Mouse (Mus musculus) MEL (cell line): ENCODE results near the gene Khdrbs1. TPM values are rescaled to one million over a fixed set of nuclear protein-coding genes. Genes with fewer than 3 reads are reported as not detected.

Experiments
- DNase-seq: peaks from one replicate; pipeline ENCODE4 v3.0.0; 2011; ENCODE audit warnings: low read depth, low spot score
- H3K27ac ChIP-seq: 2 replicates; pipeline ENCODE4 v1.5.1; 2012; ENCODE audit warnings: low read depth, mild to moderate bottlenecking, control low read depth, low read length, moderate library complexity; ENCODE audit not compliant: control insufficient read depth
- H3K27me3 ChIP-seq, 2 experiments: fragments of 150-350 bp in 1 of 2; sonication (generic) in 1 of 2; 2 replicates each; pipeline ENCODE4 v1.6.1; 2012; ENCODE audit warnings: low read length in 2 of 2, mild to moderate bottlenecking in 2 of 2, improper control_type of control experiment in 1 of 2, moderate library complexity in 1 of 2; ENCODE audit not compliant: insufficient read depth in 2 of 2, control insufficient read depth in 1 of 2
- H3K36me3 ChIP-seq, 2 experiments: 2 replicates each; pipeline ENCODE4 v1.6.1; 2012 to 2014; ENCODE audit warnings: low read length in 2 of 2, improper control_type of control experiment in 1 of 2, inconsistent platforms in 1 of 2, mild to moderate bottlenecking in 1 of 2; ENCODE audit not compliant: insufficient read depth in 2 of 2, control insufficient read depth in 1 of 2
- H3K4me1 ChIP-seq, 2 experiments: fragments of 150-350 bp in 1 of 2; sonication (generic) in 1 of 2; 2 replicates each; pipeline ENCODE4 v1.6.1; 2012; ENCODE audit warnings: low read length in 2 of 2, improper control_type of control experiment in 1 of 2, mild to moderate bottlenecking in 1 of 2; ENCODE audit not compliant: insufficient read depth in 2 of 2, control insufficient read depth in 1 of 2
- H3K4me3 ChIP-seq, 2 experiments: fragments of 150-350 bp in 1 of 2; sonication (generic) in 1 of 2; 2 replicates each; pipeline ENCODE4 v1.5.1; 2012; ENCODE audit warnings: low read depth in 2 of 2, low read length in 2 of 2, mild to moderate bottlenecking in 2 of 2, moderate library complexity in 2 of 2, control low read depth in 1 of 2, improper control_type of control experiment in 1 of 2; ENCODE audit not compliant: control insufficient read depth in 1 of 2, insufficient read depth in 1 of 2
- H3K79me2 ChIP-seq: 2 replicates; pipeline ENCODE4 v1.6.1; 2012; ENCODE audit warnings: mild to moderate bottlenecking, low read length, moderate library complexity; ENCODE audit not compliant: control insufficient read depth, poor library complexity, insufficient read depth
- H3K9ac ChIP-seq: 2 replicates; pipeline ENCODE4 v1.6.1; 2012; ENCODE audit warnings: low read depth, mild to moderate bottlenecking, control low read depth, low read length, moderate library complexity; ENCODE audit not compliant: control insufficient read depth, poor library complexity, severe bottlenecking
- H3K9me3 ChIP-seq: fragments of 150-350 bp; sonication (generic); replicated peaks from 2 replicates; pipeline ENCODE4 v1.6.1; 2012; ENCODE audit warnings: mild to moderate bottlenecking, low read length, improper control_type of control experiment, moderate library complexity; ENCODE audit not compliant: insufficient read depth
- BHLHE40 ChIP-seq: IDR thresholded peaks from 2 replicates; pipeline ENCODE4 v1.6.1; 2012; ENCODE audit warnings: low read depth, mild to moderate bottlenecking, inconsistent platforms, low read length, improper control_type of control experiment, borderline replicate concordance
- CHD1 ChIP-seq: IDR thresholded peaks from 2 replicates; pipeline ENCODE4 v1.6.1; 2012; ENCODE audit warnings: low read depth, mild to moderate bottlenecking, inconsistent platforms, low read length, improper control_type of control experiment
- EP300 ChIP-seq, 2 experiments: IDR thresholded peaks; 2 replicates each; pipeline ENCODE4 v1.6.1; 2011; ENCODE audit warnings: improper control_type of control experiment in 2 of 2, low read length in 2 of 2, low read depth in 1 of 2, mild to moderate bottlenecking in 1 of 2
- ETS1 ChIP-seq: IDR thresholded peaks from 2 replicates; pipeline ENCODE4 v1.6.1; 2012; ENCODE audit warnings: low read depth, mild to moderate bottlenecking, inconsistent platforms, low read length, improper control_type of control experiment, moderate library complexity
- GATA1 ChIP-seq: IDR thresholded peaks from 2 replicates; pipeline ENCODE4 v1.6.1; 2011; ENCODE audit warnings: low read depth, low read length, improper control_type of control experiment
- KAT2A ChIP-seq: conservative IDR thresholded peaks from 2 replicates; pipeline ENCODE4 v1.6.1; 2012; ENCODE audit warnings: low read depth, low read length, improper control_type of control experiment, inconsistent platforms
- MAFK ChIP-seq: IDR thresholded peaks from 2 replicates; pipeline ENCODE4 v1.6.1; 2011; ENCODE audit warnings: low read depth, mild to moderate bottlenecking, low read length, improper control_type of control experiment, borderline replicate concordance
- MAZ ChIP-seq: IDR thresholded peaks from 2 replicates; pipeline ENCODE4 v1.6.1; 2012; ENCODE audit warnings: low read depth, mild to moderate bottlenecking, inconsistent platforms, low read length, improper control_type of control experiment
- MXI1 ChIP-seq: IDR thresholded peaks from 2 replicates; pipeline ENCODE4 v1.6.1; 2011; ENCODE audit warnings: mild to moderate bottlenecking, low read depth, low read length, improper control_type of control experiment
- POLR2AphosphoS2 ChIP-seq: IDR thresholded peaks from 2 replicates; pipeline ENCODE4 v1.6.1; 2011; ENCODE audit warnings: low read length, improper control_type of control experiment
- RCOR1 ChIP-seq: IDR thresholded peaks from 2 replicates; pipeline ENCODE4 v1.6.1; 2012; ENCODE audit warnings: low read depth, mild to moderate bottlenecking, inconsistent platforms, low read length, improper control_type of control experiment
- SIN3A ChIP-seq: IDR thresholded peaks from 2 replicates; pipeline ENCODE4 v1.6.1; 2012; ENCODE audit warnings: low read length, improper control_type of control experiment, inconsistent platforms
- TBP ChIP-seq: IDR thresholded peaks from 2 replicates; pipeline ENCODE4 v1.8.0; 2011; ENCODE audit warnings: low read depth, low read length, improper control_type of control experiment
- TCF12 ChIP-seq: IDR thresholded peaks from 2 replicates; pipeline ENCODE4 v1.6.1; 2014; ENCODE audit warnings: low read depth, mild to moderate bottlenecking, inconsistent platforms, low read length, improper control_type of control experiment, moderate library complexity
- ZKSCAN1 ChIP-seq: IDR thresholded peaks from 2 replicates; pipeline ENCODE4 v1.6.1; 2012; ENCODE audit warnings: low read depth, mild to moderate bottlenecking, inconsistent platforms, low read length, improper control_type of control experiment, moderate library complexity
- polyA plus RNA-seq, 2 experiments: library from polyadenylated mRNA; stranded (reverse) in 1 of 2; unstranded in 1 of 2; fragments of >175 nt in 1 of 2; fragments of >200 nt in 1 of 2; gene quantifications; 2 replicates each; pipeline versions ENCODE4 v1.2.1 to v1.2.4; 2012; ENCODE audit warnings: low replicate concordance in 2 of 2, low read depth in 1 of 2; ENCODE audit not compliant: insufficient read length in 2 of 2, insufficient read depth in 1 of 2, missing spikeins in 1 of 2
- total RNA-seq: library from RNA; depleted of rRNA; stranded (reverse); fragments of 300-350 nt; gene quantifications from 2 replicates; pipeline ENCODE4 v1.2.3, GENCODE M21; 2012

Khdrbs1 gene
- total and polyA plus RNA-seq, 3 experiments = 56.5 to 141 (median 77.6) TPM

DNA sequence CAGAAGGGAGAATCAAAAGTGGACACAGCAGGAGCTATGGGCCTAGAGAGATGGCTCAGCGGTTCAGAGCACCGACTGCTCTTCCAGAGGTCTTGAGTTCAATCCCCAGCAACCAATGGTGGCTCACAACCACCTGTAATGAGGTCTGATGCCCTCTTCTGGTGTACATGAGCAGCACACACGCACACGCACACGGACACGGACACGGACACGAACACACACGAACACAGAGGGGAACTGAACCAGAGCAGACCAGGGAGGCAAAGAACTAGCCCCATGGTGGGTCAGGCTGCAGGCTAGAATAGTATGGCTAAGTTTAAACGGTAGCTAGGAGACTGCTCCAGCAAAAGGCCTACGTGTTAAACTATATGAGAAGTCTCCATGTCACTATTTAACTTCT, 60.3 kb downstream of the Khdrbs1 start:
- TF ChIP-seq BHLHE40 (no peak), MAFK (no peak), MXI1 (no peak), ZKSCAN1 (no peak), MAZ (no peak)
- H3K27ac ChIP-seq = no peak overlapping the region
- H3K36me3 ChIP-seq = peaks cover 0 to 1% of the 10 kb centered on the region in 2 experiments; a peak in 2 of 4 replicates
- H3K4me3 ChIP-seq = no peak overlapping the region
- H3K9ac ChIP-seq = no peak overlapping the region
- no peaks in the 10 kb centered on the region for H3K27me3 ChIP-seq
- no peak for DNase-seq
- H3K79me2 ChIP-seq = no peaks in the 10 kb centered on the region
- H3K9me3 ChIP-seq = no peaks in the 10 kb centered on the region
- H3K4me1 ChIP-seq = no peaks in the 10 kb centered on the region

DNA sequence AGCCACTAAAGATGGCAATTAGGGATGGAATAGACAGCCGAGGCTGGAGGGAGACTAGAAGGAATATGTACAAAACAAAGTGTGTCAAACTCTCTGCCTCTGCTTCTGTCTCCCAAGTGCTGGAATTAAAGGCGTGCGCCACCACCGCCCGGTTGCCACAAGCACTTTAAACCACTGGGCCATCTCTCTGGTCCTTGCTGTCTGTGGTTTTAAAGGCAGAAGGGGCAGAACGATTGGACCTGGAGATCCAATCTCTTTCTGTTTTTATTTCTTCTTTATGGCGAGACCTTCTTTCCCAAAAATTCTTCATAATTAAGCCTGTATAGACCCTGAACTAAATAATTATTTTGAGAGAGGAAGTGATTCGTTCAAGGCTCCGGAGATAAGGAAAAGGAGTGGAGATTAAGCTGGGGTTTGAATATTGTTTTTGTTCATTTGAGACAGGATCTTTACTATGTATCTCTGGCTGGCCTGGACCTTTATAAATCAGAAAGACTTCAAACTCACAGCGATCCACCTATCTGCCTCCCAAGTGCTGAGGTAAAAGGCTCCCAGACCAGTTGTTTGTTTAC, 69.1 kb downstream of the Khdrbs1 start:
- TF ChIP-seq TBP (no peak), CHD1 (0 out of 2 replicates have a peak, but pooled peaks have one; percentile 36), GATA1 (peak; percentile 77), KAT2A (no peak), SIN3A (peak; percentile 8; the same call in 1 of the 2 replicates), RCOR1 (peak; percentile 86), ETS1 (no peak; the same call in 1 of the 2 replicates), TCF12 (0 out of 2 replicates have a peak, but pooled peaks have one; percentile 28), EP300 (IDR thresholded peaks at IDR 0.05; ENCODE audit: low read depth in 1 of 2, low read length in 2 of 2) (peak; percentile 28 to 48; a peak in 2 of 4 replicates), POLR2AphosphoS2 (no peak)
- Histone ChIP-seq H3K27me3 (no peaks in the 10 kb centered on the region), H3K9ac (peak overlapping the region; percentile 95), H3K4me3 (peak overlapping the region; percentile 77 to 98), H3K9me3 (no peaks in the 10 kb centered on the region), H3K79me2 (peaks cover 22% of the 10 kb centered on the region), H3K36me3 (peaks cover 0 to 9% of the 10 kb centered on the region in 2 experiments; a peak in 2 of 4 replicates), H3K27ac (peak overlapping the region; percentile 26), H3K4me1 (peaks cover 8 to 11% of the 10 kb centered on the region in 2 experiments)
- no peak for DNase-seq
